Mouse (Mus musculus) gastrocnemius, adult 8-10 months (tissue): ENCODE results near the gene Lonrf2. TPM values are rescaled to one million over a fixed set of nuclear protein-coding genes. Genes with fewer than 3 reads are reported as not detected.

Experiments
- DNase-seq, 2 experiments: peaks; one replicate each; pipeline ENCODE4 v3.0.0; 2022; ENCODE audit warnings: low spot score in 2 of 2
- total RNA-seq, 4 experiments: library from RNA; stranded (reverse); gene quantifications; 2 replicates each; pipeline ENCODE4 v1.2.4; 2022

The Lonrf2 gene
- total RNA-seq, 4 experiments from 2014 or later: 0.31 to 0.51 (median 0.32) TPM

- DNase-seq: no peak
These were observed 3.4 kb upstream of the Lonrf2 start for GRCm38 (mm10) chr1:38839944-38840343.

GRCm38 (mm10) chr1:38835568-38836476, 689 bp downstream of the Lonrf2 start:
- no peak for DNase-seq

- DNase-seq: no peak
These were observed 1.6 kb downstream of the Lonrf2 start for GRCm38 (mm10) chr1:38834899-38835298.

- no peak for DNase-seq
These were observed 11.6 kb downstream of the Lonrf2 start for GRCm38 (mm10) chr1:38824926-38825325.

GRCm38 (mm10) chr1:38823851-38824250, 12.7 kb downstream of the Lonrf2 start:
- DNase-seq: no peak

GRCm38 (mm10) chr1:38819691-38820090, 16.8 kb downstream of the Lonrf2 start:
- no peak for DNase-seq

GRCm38 (mm10) chr1:38817671-38818070, 18.8 kb downstream of the Lonrf2 start:
- DNase-seq: no peak

- no peak for DNase-seq
These were observed 19.2 kb downstream of the Lonrf2 start for GRCm38 (mm10) chr1:38817268-38817667.

- DNase-seq: no peak
These were observed 20.2 kb downstream of the Lonrf2 start for GRCm38 (mm10) chr1:38816306-38816705.

- no peak for DNase-seq
These were observed 29.4 kb downstream of the Lonrf2 start for GRCm38 (mm10) chr1:38807121-38807520.

GRCm38 (mm10) chr1:38800402-38800801, 36.1 kb downstream of the Lonrf2 start:
- no peak for DNase-seq

GRCm38 (mm10) chr1:38799304-38799703, 37.2 kb downstream of the Lonrf2 start:
- DNase-seq: no peak

GRCm38 (mm10) chr1:38796936-38797335, 39.6 kb downstream of the Lonrf2 start:
- no peak for DNase-seq

GRCm38 (mm10) chr1:38795496-38795895, 41.0 kb downstream of the Lonrf2 start:
- no peak for DNase-seq

- no peak for DNase-seq
These were observed 45.3 kb downstream of the Lonrf2 start for GRCm38 (mm10) chr1:38791016-38791810.

GRCm38 (mm10) chr1:38789988-38790602, 46.4 kb downstream of the Lonrf2 start:
- DNase-seq: no peak

GRCm38 (mm10) chr1:38788904-38789303, 47.6 kb downstream of the Lonrf2 start:
- no peak for DNase-seq

GRCm38 (mm10) chr1:38787443-38787842, 49.1 kb downstream of the Lonrf2 start:
- peak in 1 of 2 experiments; percentile 5 for DNase-seq

- DNase-seq: no peak
These were observed 50.2 kb downstream of the Lonrf2 start for GRCm38 (mm10) chr1:38786358-38786757.

GRCm38 (mm10) chr1:38778271-38778670, 58.2 kb downstream of the Lonrf2 start:
- DNase-seq: no peak

GRCm38 (mm10) chr1:38777500-38777899, 59.0 kb downstream of the Lonrf2 start:
- no peak for DNase-seq

GRCm38 (mm10) chr1:38775713-38776112, 60.8 kb downstream of the Lonrf2 start:
- no peak for DNase-seq
